Mouse (Mus musculus): ENCODE data around the gene Ppp1r1a.
A peak's percentile ranks its signal among the peaks of the same experiment; 100 is the strongest.

The Ppp1r1a gene

GRCm38 (mm10) chr15:103537822-103538213, at the start of gene Ppp1r1a:
Ppp1r1a (minus strand) TSS chr15:103538003.
- DNase-seq (ENCODE audit: low spot score) = peak; percentile 34

- peak; percentile 7 for DNase-seq (ENCODE audit: low spot score)
Observed at GRCm38 (mm10) chr15:103585876-103586275, 48.1 kb upstream of the Ppp1r1a start.

- DNase-seq (ENCODE audit: low spot score) = no peak
Observed at GRCm38 (mm10) chr15:103564981-103565380, 27.2 kb upstream of the Ppp1r1a start, which contains the start of gene Glycam1. Glycam1 (minus strand) TSS chr15:103565081.

- no peak for DNase-seq (ENCODE audit: low spot score)
Observed at GRCm38 (mm10) chr15:103552096-103552690, 14.4 kb upstream of the Ppp1r1a start.

GRCm38 (mm10) chr15:103551053-103551452, 13.2 kb upstream of the Ppp1r1a start:
- no peak for DNase-seq (ENCODE audit: low spot score)

- DNase-seq (ENCODE audit: low spot score) = no peak
Observed at GRCm38 (mm10) chr15:103549475-103549874, 11.7 kb upstream of the Ppp1r1a start.

GRCm38 (mm10) chr15:103547983-103548382, 10.2 kb upstream of the Ppp1r1a start:
- DNase-seq (ENCODE audit: low spot score) = no peak

GRCm38 (mm10) chr15:103542526-103542925, 4.7 kb upstream of the Ppp1r1a start:
- no peak for DNase-seq (ENCODE audit: low spot score)

GRCm38 (mm10) chr15:103540646-103541045, 2.8 kb upstream of the Ppp1r1a start:
- no peak for DNase-seq (ENCODE audit: low spot score)

- no peak for DNase-seq (ENCODE audit: low spot score)
Observed at GRCm38 (mm10) chr15:103539259-103539658, 1.5 kb upstream of the Ppp1r1a start.

GRCm38 (mm10) chr15:103537011-103537821, 587 bp downstream of the Ppp1r1a start:
- no peak for DNase-seq (ENCODE audit: low spot score)

GRCm38 (mm10) chr15:103536456-103536855, 1.3 kb downstream of the Ppp1r1a start:
- DNase-seq (ENCODE audit: low spot score) = no peak

GRCm38 (mm10) chr15:103535786-103536185, 2.0 kb downstream of the Ppp1r1a start:
- DNase-seq (ENCODE audit: low spot score) = no peak

- DNase-seq (ENCODE audit: low spot score) = no peak
Observed at GRCm38 (mm10) chr15:103535030-103535429, 2.8 kb downstream of the Ppp1r1a start.

GRCm38 (mm10) chr15:103534054-103534620, 3.7 kb downstream of the Ppp1r1a start:
- no peak for DNase-seq (ENCODE audit: low spot score)

- DNase-seq (ENCODE audit: low spot score) = peak; percentile 33
Observed at GRCm38 (mm10) chr15:103530372-103530771, 7.4 kb downstream of the Ppp1r1a start.

GRCm38 (mm10) chr15:103523156-103523555, 14.6 kb downstream of the Ppp1r1a start:
- no peak for DNase-seq (ENCODE audit: low spot score)

GRCm38 (mm10) chr15:103522458-103523099, 15.2 kb downstream of the Ppp1r1a start:
- DNase-seq (ENCODE audit: low spot score) = no peak

- no peak for DNase-seq (ENCODE audit: low spot score)
Observed at GRCm38 (mm10) chr15:103519386-103520378, 18.1 kb downstream of the Ppp1r1a start.

GRCm38 (mm10) chr15:103518600-103519385, 19.0 kb downstream of the Ppp1r1a start:
- no peak for DNase-seq (ENCODE audit: low spot score)
